Mouse (Mus musculus) liver, postnatal 0 days (tissue): ENCODE data around the gene Atrnl1.

Experiments used
- CTCF ChIP-seq: sonication (generic); IDR thresholded peaks from 2 replicates; pipeline ENCODE4 v1.5.1; 2016; ENCODE audit warnings: antibody characterized with exemption, low read depth
- EP300 ChIP-seq: IDR thresholded peaks from 2 replicates; pipeline ENCODE4 v1.6.1; 2016; ENCODE audit warnings: antibody characterized with exemption, low read depth, mild to moderate bottlenecking

DNA sequence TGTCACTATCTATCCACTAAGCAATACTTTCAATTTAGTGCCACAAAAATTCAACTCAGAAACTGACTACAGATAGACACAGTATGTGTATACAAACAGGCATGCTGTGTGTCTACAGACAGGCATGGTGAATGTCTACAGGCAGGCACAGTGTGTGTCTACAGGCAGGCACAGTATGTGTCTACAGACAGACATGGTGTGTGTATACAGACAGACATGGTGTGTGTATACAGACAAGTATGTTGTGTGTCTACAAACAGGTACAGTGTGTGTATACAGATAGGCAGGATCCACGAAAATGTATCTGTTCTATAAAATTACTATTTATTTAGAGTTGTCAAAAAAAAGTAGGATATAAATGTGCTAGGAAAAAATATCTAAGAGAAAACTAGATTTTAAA lies 477.1 kb downstream of the Atrnl1 start:
- no peak for TF ChIP-seq CTCF
- no peak for TF ChIP-seq EP300
